Mouse (Mus musculus) megakaryocyte, embryonic 14.5 days (primary cell): ENCODE data around the gene Dnaja3.

Experiments used
- FLI1 ChIP-seq: IDR thresholded peaks from 2 replicates; pipeline ENCODE4 v1.6.1; 2012; ENCODE audit warnings: low read length, inconsistent platforms, mixed read lengths
- GATA1 ChIP-seq: IDR thresholded peaks from 3 replicates; pipeline ENCODE4 v1.6.1; 2012; ENCODE audit warnings: mixed read lengths, low read length, inconsistent platforms, borderline replicate concordance

DNA sequence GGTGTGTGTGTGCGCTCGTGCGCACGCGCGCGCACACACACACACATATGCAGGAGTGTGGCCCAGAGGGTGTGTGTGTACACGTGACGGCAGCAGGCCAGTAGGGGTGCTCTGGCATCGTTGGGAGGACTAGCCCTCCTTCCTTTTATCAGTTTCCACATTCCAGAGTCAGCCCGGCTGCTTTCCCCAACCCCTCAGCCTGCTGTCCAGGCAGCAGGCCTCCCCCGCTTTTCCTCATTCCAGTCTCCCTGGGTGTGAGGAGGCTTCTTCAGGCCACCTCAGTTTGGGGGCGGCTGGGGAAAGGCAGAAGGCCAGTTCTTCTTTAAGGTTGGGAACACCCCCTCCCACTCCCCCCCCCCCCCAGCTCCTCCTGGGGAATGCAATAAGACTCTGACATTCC is 2.4 kb downstream of the Dnaja3 start:
- no peak for TF ChIP-seq FLI1
- TF ChIP-seq GATA1: no peak
